Mouse (Mus musculus): ENCODE data around the gene Tfrc.

DNA sequence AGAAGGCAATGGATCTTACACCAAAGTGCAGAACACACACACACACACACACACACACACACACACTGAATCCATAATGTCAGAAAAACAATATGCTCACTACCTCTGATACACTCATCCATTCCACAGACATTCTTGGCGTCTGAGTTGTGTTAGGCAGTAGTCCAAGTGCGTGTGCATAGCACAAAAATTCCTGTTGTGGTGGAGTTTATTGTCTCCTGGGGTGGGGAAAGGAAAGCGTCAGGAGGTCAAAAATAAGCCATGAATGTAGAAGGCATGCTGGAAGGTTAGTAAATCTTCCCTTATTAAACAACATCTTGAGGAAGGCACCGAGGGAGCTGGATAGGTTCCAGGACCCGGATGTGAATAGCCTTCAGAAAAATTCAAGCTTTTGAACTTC, 31.4 kb downstream of the Tfrc start:
- TF ChIP-seq CTCF (IDR thresholded peaks at IDR 0.05) (no peak), EP300 (IDR thresholded peaks at IDR 0.05) (no peak)
